In the genomic region with DNA sequence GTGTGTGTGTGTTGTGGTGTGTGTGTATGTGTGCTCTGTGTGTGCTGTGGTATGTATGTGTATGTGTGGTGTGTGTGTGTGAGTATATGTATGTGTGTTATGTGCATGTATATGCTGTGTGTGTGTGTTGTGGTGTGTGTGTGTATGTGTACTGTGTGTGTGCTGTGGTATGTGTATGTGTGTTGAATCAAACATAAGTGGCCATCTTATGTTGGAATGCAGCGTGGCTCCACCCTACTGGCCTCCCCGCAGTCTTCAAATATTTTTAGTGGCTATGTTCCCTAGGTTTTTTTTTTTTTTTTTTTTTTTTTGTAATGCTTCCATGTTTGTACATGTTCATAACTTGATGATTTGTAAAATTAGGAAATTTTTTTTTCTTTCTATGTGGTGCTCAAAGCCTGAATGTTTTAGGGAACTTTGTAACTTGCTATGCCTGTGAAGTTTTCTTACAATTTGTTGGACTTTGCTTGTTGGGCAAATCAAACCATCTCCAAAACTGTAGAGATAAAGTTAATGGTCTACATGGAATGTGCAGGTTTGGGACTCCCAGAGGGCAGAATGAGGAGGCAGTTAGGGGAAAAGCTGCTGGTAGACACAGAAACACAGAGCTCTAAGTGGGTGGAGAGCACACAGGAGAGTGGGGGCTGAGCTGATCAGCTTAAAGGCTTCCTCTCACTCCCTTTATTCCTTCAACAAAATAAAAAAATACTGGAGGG, we compare ENCODE assay signal across 16 mouse cellular contexts.
A peak's percentile ranks its signal among the peaks of the same experiment; 100 is the strongest.
DNase-seq lines count a peak whose midpoint lies in the region; ATAC-seq and TF ChIP-seq lines count a peak whose summit lies in the region.
"Had no signal": no experiment of that assay in that cellular context is flagged by ENCODE, and none has a peak within 500 bp of the region (broad histone marks: within the 10 kb centered on the region; RNA-seq: fewer than 3 reads in every experiment).

No protein-coding gene starts in this region.

- H3K36me3 ChIP-seq in kidney, postnatal 0 days (ENCODE audit: insufficient read depth, low read length), result no peaks in the 10 kb centered on the region
- H3K36me3 ChIP-seq in CH12.LX (replicated peaks in 1 of 2; ENCODE audit: control insufficient read depth in 1 of 2, insufficient read depth in 1 of 2, low read length in 1 of 2), result peaks cover 5 to 44% of the 10 kb centered on the region in 2 experiments
- H3K36me3 ChIP-seq: hindbrain, embryonic 15.5 days had no signal

- H3K4me1 ChIP-seq in kidney, postnatal 0 days (replicated peaks; ENCODE audit: insufficient read depth, low read length), result peaks cover 72% of the 10 kb centered on the region
- H3K4me1 ChIP-seq in CH12.LX (ENCODE audit: control insufficient read depth in 1 of 2, insufficient read depth in 2 of 2), result peaks cover 30 to 75% of the 10 kb centered on the region in 2 experiments

- TF ChIP-seq RAD21 in CH12.LX (IDR thresholded peaks at IDR 0.05; ENCODE audit: low read depth, low read length), result no peak

- 58% methylated on average over 2 of the region's 2 CpGs for WGBS in kidney, postnatal 0 days

- no peak for TF ChIP-seq EP300 in CH12.LX (IDR thresholded peaks at IDR 0.05; ENCODE audit: low read length)

- no peak for DNase-seq in gastrocnemius, adult 2 months
- DNase-seq in gastrocnemius, postnatal 36 days, result no peak
- DNase-seq in kidney, postnatal 0 days (ENCODE audit: low spot score), result no peak
- DNase-seq in kidney, postnatal 25 days, result no peak
- no peak for DNase-seq in CH12.LX (ENCODE audit: extremely low read depth)
- peak; percentile 37 for DNase-seq in induced T-regulatory cell, adult 2 months (ENCODE audit: low read depth)
- no peak for DNase-seq in thymus, postnatal 25 days
- no peak for DNase-seq in left cerebral cortex, postnatal 4 days
- DNase-seq: cerebellum, adult 2 months; embryo, embryonic 11 days; gastrocnemius, postnatal 10 days; lung, postnatal 36 days; right cerebral cortex, postnatal 4 days had no signal

- TF ChIP-seq POLR2A in CH12.LX (IDR thresholded peaks at IDR 0.05; ENCODE audit: low read depth, low read length), result no peak

- H3K79me2 ChIP-seq in CH12.LX (replicated peaks; ENCODE audit: control insufficient read depth, extremely low read depth, insufficient read depth, poor library complexity, severe bottlenecking), result peaks cover 7% of the 10 kb centered on the region; the same call in 1 of the 2 replicates

- no peak for TF ChIP-seq CTCF in gastrocnemius, adult 2 months (IDR thresholded peaks at IDR 0.05)
- no peak for TF ChIP-seq CTCF in kidney, postnatal 0 days (IDR thresholded peaks at IDR 0.05; ENCODE audit: low read depth)
- no peak for TF ChIP-seq CTCF in CH12.LX (conservative IDR thresholded peaks at IDR 0.05 in 1 of 2, IDR thresholded peaks at IDR 0.05 in 1 of 2; ENCODE audit: low read depth in 2 of 2, low read length in 2 of 2)

- 0 out of 2 replicates have a peak overlapping the region, but pooled peaks have one; percentile 5 for H3K9ac ChIP-seq in kidney, postnatal 0 days (ENCODE audit: low read depth, low read length)
- 0 out of 2 replicates have a peak overlapping the region, but pooled peaks have one; percentile 51 for H3K9ac ChIP-seq in CH12.LX (ENCODE audit: insufficient read depth, low read depth)
- H3K9ac ChIP-seq: hindbrain, embryonic 15.5 days; stomach, embryonic 15.5 days had no signal

- in situ Hi-C loops in CH12.LX (cut with MboI; ENCODE audit: low pct_ligation_motif_present, low pct_unique_long_range_greater_than_20kb, low sequenced_read_pairs), result no loop called here

- no peak for ATAC-seq in kidney, postnatal 0 days (replicated peaks; ENCODE audit: low FRiP score, low read depth)
- ATAC-seq: forebrain, embryonic 14.5 days had no signal

- dilution Hi-C loops in CH12.LX (cut with MboI; ENCODE audit: extremely low pct_ligation_motif_present, extremely low pct_unique_long_range_greater_than_20kb, low sequenced_read_pairs), result no loop called here

- no peaks in the 10 kb centered on the region for H3K27me3 ChIP-seq in kidney, postnatal 0 days (ENCODE audit: insufficient read depth, low read length)
- H3K27me3 ChIP-seq in CH12.LX (replicated peaks), result no peaks in the 10 kb centered on the region
- H3K27me3 ChIP-seq: hindbrain, embryonic 15.5 days; stomach, embryonic 15.5 days had no signal

- peak overlapping the region; percentile 30; the same call in 1 of the 2 replicates for H3K4me2 ChIP-seq in kidney, postnatal 0 days (ENCODE audit: low read length)
- peak overlapping the region; percentile 17; the same call in 1 of the 2 replicates for H3K4me2 ChIP-seq in CH12.LX (ENCODE audit: insufficient read depth, low read depth, poor library complexity, severe bottlenecking)
- H3K4me2 ChIP-seq: hindbrain, embryonic 15.5 days had no signal

- intact Hi-C loops in gastrocnemius, adult 2 months (cut with DNase I), result no loop called here
- intact Hi-C loops in gastrocnemius, postnatal 36 days (cut with DNase I), result no loop called here
- intact Hi-C loops in left cerebral cortex, postnatal 4 days (cut with DNase I), result no loop called here

- H3K27ac ChIP-seq in gastrocnemius, adult 2 months, result peak overlapping the region; percentile 94
- H3K27ac ChIP-seq in kidney, postnatal 0 days, result peak overlapping the region; percentile 85
- H3K27ac ChIP-seq in CH12.LX (ENCODE audit: insufficient read depth, low read depth), result no peak overlapping the region
- H3K27ac ChIP-seq: hindbrain, embryonic 15.5 days had no signal

- peak overlapping the region; percentile 31 for H3K4me3 ChIP-seq in gastrocnemius, adult 2 months
- no peak overlapping the region for H3K4me3 ChIP-seq in kidney, postnatal 0 days (replicated peaks; ENCODE audit: low read depth, low read length)
- peak overlapping the region in 1 of 3 experiments; percentile 31 for H3K4me3 ChIP-seq in CH12.LX (replicated peaks in 1 of 3; ENCODE audit: low read depth in 2 of 3, low read length in 2 of 3, poor library complexity in 1 of 3)
- H3K4me3 ChIP-seq: hindbrain, embryonic 15.5 days; stomach, embryonic 15.5 days had no signal

- no peaks in the 10 kb centered on the region for H3K9me3 ChIP-seq in kidney, postnatal 0 days (replicated peaks; ENCODE audit: low read length)
- no peaks in the 10 kb centered on the region for H3K9me3 ChIP-seq in CH12.LX (replicated peaks; ENCODE audit: low read length)
- H3K9me3 ChIP-seq: hindbrain, embryonic 15.5 days; stomach, embryonic 15.5 days had no signal

TF ChIP-seq in CH12.LX, 34 proteins besides CTCF, POLR2A, EP300 and RAD21:
- TF ChIP-seq SIN3A (IDR thresholded peaks at IDR 0.05; ENCODE audit: low read length), result no peak
TF ChIP-seq in CH12.LX: peak in this region for 0.
